Mouse (Mus musculus): ENCODE data around the gene Satb2. TPM values are rescaled to one million over a fixed set of nuclear protein-coding genes. Genes with fewer than 3 reads are reported as not detected.

Gene Satb2
- polyA plus RNA-seq, 1 experiment from 2014 or later, result 0.04 TPM

- no peaks in the 10 kb centered on the region for H3K36me3 ChIP-seq (ENCODE audit: control insufficient read depth, insufficient read depth)
- H3K4me2 ChIP-seq (ENCODE audit: low read depth, low read length), result peak overlapping the region; percentile 73
- under 1% methylated on average over 27 of the region's 27 CpGs for WGBS (ENCODE audit: insufficient replicate concordance)
- H3K9ac ChIP-seq (ENCODE audit: low read depth, low read length), result no peak overlapping the region
- ATAC-seq (ENCODE audit: low read depth), result no peak
- H3K4me3 ChIP-seq (ENCODE audit: low read depth, low read length), result peak overlapping the region; percentile 62
- no peak overlapping the region for H3K27ac ChIP-seq (ENCODE audit: low read length)
- H3K4me1 ChIP-seq (ENCODE audit: control insufficient read depth, low read depth, low read length), result no peaks in the 10 kb centered on the region; the same call in 1 of the 2 replicates
- H3K9me3 ChIP-seq (replicated peaks; ENCODE audit: control insufficient read depth, low read length), result no peaks in the 10 kb centered on the region
- H3K27me3 ChIP-seq (ENCODE audit: control insufficient read depth, insufficient read depth, low read depth, low read length), result peaks cover 68% of the 10 kb centered on the region
These were observed 7.7 kb downstream of the Satb2 start for GRCm38 (mm10) chr1:56970740-56971141.

- Histone ChIP-seq H3K4me3 (ENCODE audit: low read depth, low read length) (0 out of 2 replicates have a peak overlapping the region, but pooled peaks have one; percentile 12), H3K27me3 (ENCODE audit: control insufficient read depth, insufficient read depth, low read depth, low read length) (peaks cover 61% of the 10 kb centered on the region), H3K36me3 (ENCODE audit: control insufficient read depth, insufficient read depth) (no peaks in the 10 kb centered on the region), H3K4me1 (ENCODE audit: control insufficient read depth, low read depth, low read length) (no peaks in the 10 kb centered on the region; the same call in 1 of the 2 replicates), H3K9ac (ENCODE audit: low read depth, low read length) (no peak overlapping the region), H3K4me2 (ENCODE audit: low read depth, low read length) (peak overlapping the region; percentile 36), H3K9me3 (replicated peaks; ENCODE audit: control insufficient read depth, low read length) (no peaks in the 10 kb centered on the region), H3K27ac (ENCODE audit: low read length) (no peak overlapping the region)
- 1% methylated on average over 47 of the region's 47 CpGs for WGBS (ENCODE audit: insufficient replicate concordance)
- ATAC-seq (ENCODE audit: low read depth), result no peak
These were observed 8.8 kb downstream of the Satb2 start for GRCm38 (mm10) chr1:56969364-56970360.

- no peak overlapping the region for H3K4me3 ChIP-seq (ENCODE audit: low read depth, low read length)
- no peak overlapping the region for H3K4me2 ChIP-seq (ENCODE audit: low read depth, low read length)
- no peaks in the 10 kb centered on the region; the same call in 1 of the 2 replicates for H3K4me1 ChIP-seq (ENCODE audit: control insufficient read depth, low read depth, low read length)
- H3K9me3 ChIP-seq (replicated peaks; ENCODE audit: control insufficient read depth, low read length), result no peaks in the 10 kb centered on the region
- H3K9ac ChIP-seq (ENCODE audit: low read depth, low read length), result no peak overlapping the region
- no peaks in the 10 kb centered on the region for H3K36me3 ChIP-seq (ENCODE audit: control insufficient read depth, insufficient read depth)
- H3K27me3 ChIP-seq (ENCODE audit: control insufficient read depth, insufficient read depth, low read depth, low read length), result peaks cover 29% of the 10 kb centered on the region
- no peak overlapping the region for H3K27ac ChIP-seq (ENCODE audit: low read length)
- no peak for ATAC-seq (ENCODE audit: low read depth)
- WGBS (ENCODE audit: insufficient replicate concordance), result 61% methylated on average over 3 of the region's 3 CpGs
These were observed 12.4 kb downstream of the Satb2 start for GRCm38 (mm10) chr1:56965879-56966579.

- no peak for ATAC-seq (ENCODE audit: low read depth)
- WGBS (ENCODE audit: insufficient replicate concordance), result 64% methylated on average over 7 of the region's 7 CpGs
- H3K4me3 ChIP-seq (ENCODE audit: low read depth, low read length), result no peak overlapping the region
These were observed 14.0 kb downstream of the Satb2 start for GRCm38 (mm10) chr1:56964493-56964892.

GRCm38 (mm10) chr1:56963291-56963690 is 15.2 kb downstream of the Satb2 start:
- WGBS (ENCODE audit: insufficient replicate concordance), result 54% methylated on average over 4 of the region's 4 CpGs

More at GRCm38 (mm10) chr1:56964493-56964892, 14.0 kb downstream of the Satb2 start:
- Histone ChIP-seq H3K9me3 (replicated peaks; ENCODE audit: control insufficient read depth, low read length) (no peaks in the 10 kb centered on the region), H3K4me2 (ENCODE audit: low read depth, low read length) (no peak overlapping the region), H3K27ac (ENCODE audit: low read length) (no peak overlapping the region), H3K27me3 (ENCODE audit: control insufficient read depth, insufficient read depth, low read depth, low read length) (peaks cover 13% of the 10 kb centered on the region), H3K9ac (ENCODE audit: low read depth, low read length) (no peak overlapping the region), H3K36me3 (ENCODE audit: control insufficient read depth, insufficient read depth) (no peaks in the 10 kb centered on the region), H3K4me1 (ENCODE audit: control insufficient read depth, low read depth, low read length) (no peaks in the 10 kb centered on the region)

GRCm38 (mm10) chr1:56958996-56959395 is 19.5 kb downstream of the Satb2 start:
- 58% methylated on average over 5 of the region's 5 CpGs for WGBS (ENCODE audit: insufficient replicate concordance)
- ATAC-seq (ENCODE audit: low read depth), result no peak
- no peaks in the 10 kb centered on the region for H3K9me3 ChIP-seq (replicated peaks; ENCODE audit: control insufficient read depth, low read length)

More at GRCm38 (mm10) chr1:56963291-56963690, 15.2 kb downstream of the Satb2 start:
- Histone ChIP-seq H3K4me1 (ENCODE audit: control insufficient read depth, low read depth, low read length) (no peaks in the 10 kb centered on the region), H3K27me3 (ENCODE audit: control insufficient read depth, insufficient read depth, low read depth, low read length) (peaks cover 5% of the 10 kb centered on the region), H3K27ac (ENCODE audit: low read length) (no peak overlapping the region), H3K9me3 (replicated peaks; ENCODE audit: control insufficient read depth, low read length) (no peaks in the 10 kb centered on the region), H3K4me3 (ENCODE audit: low read depth, low read length) (no peak overlapping the region), H3K4me2 (ENCODE audit: low read depth, low read length) (no peak overlapping the region), H3K9ac (ENCODE audit: low read depth, low read length) (no peak overlapping the region), H3K36me3 (ENCODE audit: control insufficient read depth, insufficient read depth) (no peaks in the 10 kb centered on the region)
- ATAC-seq (ENCODE audit: low read depth), result no peak

GRCm38 (mm10) chr1:56957942-56958341 is 20.5 kb downstream of the Satb2 start:
- Histone ChIP-seq H3K36me3 (ENCODE audit: control insufficient read depth, insufficient read depth) (no peaks in the 10 kb centered on the region), H3K27ac (ENCODE audit: low read length) (no peak overlapping the region), H3K4me3 (ENCODE audit: low read depth, low read length) (no peak overlapping the region), H3K9ac (ENCODE audit: low read depth, low read length) (no peak overlapping the region), H3K9me3 (replicated peaks; ENCODE audit: control insufficient read depth, low read length) (no peaks in the 10 kb centered on the region), H3K4me2 (ENCODE audit: low read depth, low read length) (no peak overlapping the region), H3K4me1 (ENCODE audit: control insufficient read depth, low read depth, low read length) (no peaks in the 10 kb centered on the region), H3K27me3 (ENCODE audit: control insufficient read depth, insufficient read depth, low read depth, low read length) (no peaks in the 10 kb centered on the region)
- ATAC-seq (ENCODE audit: low read depth), result no peak
- 71% methylated on average over 7 of the region's 7 CpGs for WGBS (ENCODE audit: insufficient replicate concordance)

More at GRCm38 (mm10) chr1:56958996-56959395, 19.5 kb downstream of the Satb2 start:
- H3K4me2 ChIP-seq (ENCODE audit: low read depth, low read length), result no peak overlapping the region
- H3K27ac ChIP-seq (ENCODE audit: low read length), result no peak overlapping the region
- H3K9ac ChIP-seq (ENCODE audit: low read depth, low read length), result no peak overlapping the region
- no peaks in the 10 kb centered on the region for H3K27me3 ChIP-seq (ENCODE audit: control insufficient read depth, insufficient read depth, low read depth, low read length)
- no peak overlapping the region for H3K4me3 ChIP-seq (ENCODE audit: low read depth, low read length)
- no peaks in the 10 kb centered on the region for H3K4me1 ChIP-seq (ENCODE audit: control insufficient read depth, low read depth, low read length)
- H3K36me3 ChIP-seq (ENCODE audit: control insufficient read depth, insufficient read depth), result no peaks in the 10 kb centered on the region

GRCm38 (mm10) chr1:56956811-56957210 is 21.6 kb downstream of the Satb2 start:
- H3K4me2 ChIP-seq (ENCODE audit: low read depth, low read length), result no peak overlapping the region
- no peak overlapping the region for H3K4me3 ChIP-seq (ENCODE audit: low read depth, low read length)
- 64% methylated on average over 2 of the region's 2 CpGs for WGBS (ENCODE audit: insufficient replicate concordance)
- no peaks in the 10 kb centered on the region for H3K36me3 ChIP-seq (ENCODE audit: control insufficient read depth, insufficient read depth)
- H3K27ac ChIP-seq (ENCODE audit: low read length), result no peak overlapping the region
- no peak for ATAC-seq (ENCODE audit: low read depth)
- no peaks in the 10 kb centered on the region for H3K27me3 ChIP-seq (ENCODE audit: control insufficient read depth, insufficient read depth, low read depth, low read length)
- no peaks in the 10 kb centered on the region for H3K4me1 ChIP-seq (ENCODE audit: control insufficient read depth, low read depth, low read length)
- no peaks in the 10 kb centered on the region for H3K9me3 ChIP-seq (replicated peaks; ENCODE audit: control insufficient read depth, low read length)
- H3K9ac ChIP-seq (ENCODE audit: low read depth, low read length), result no peak overlapping the region

Measured in liver, embryonic 16.5 days (tissue).